Mouse (Mus musculus) natural killer cell, adult 2 months (primary cell): ENCODE data around the gene Ube2ql1.

Experiments
- DNase-seq, 2 experiments: peaks; one replicate each; pipeline ENCODE4 v3.0.0; 2022; ENCODE audit warnings: low spot score in 2 of 2

Gene Ube2ql1

DNA sequence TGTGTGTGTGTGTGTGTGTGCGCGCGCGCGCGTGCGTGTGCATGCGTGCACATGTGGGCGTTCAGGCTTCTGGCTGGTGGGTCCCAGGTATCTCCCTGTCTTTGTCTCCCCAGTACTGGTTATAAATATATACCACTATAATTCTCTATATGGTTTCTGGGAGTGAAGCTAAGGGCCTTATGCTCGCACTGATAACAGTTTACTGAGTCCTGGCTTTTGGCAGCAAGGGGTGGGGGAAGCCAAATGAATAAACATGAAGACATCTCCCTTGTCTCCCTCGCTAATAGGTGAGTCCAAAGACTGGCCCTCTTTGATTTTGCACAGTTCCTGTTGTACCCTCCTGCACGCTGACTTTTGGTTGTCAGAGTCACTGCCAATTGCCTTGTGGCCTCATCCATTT, 32.2 kb downstream of the Ube2ql1 start:
- no peak for DNase-seq

GRCm38 (mm10) chr13:69706919-69707318, 32.8 kb downstream of the Ube2ql1 start:
- no peak for DNase-seq

DNA sequence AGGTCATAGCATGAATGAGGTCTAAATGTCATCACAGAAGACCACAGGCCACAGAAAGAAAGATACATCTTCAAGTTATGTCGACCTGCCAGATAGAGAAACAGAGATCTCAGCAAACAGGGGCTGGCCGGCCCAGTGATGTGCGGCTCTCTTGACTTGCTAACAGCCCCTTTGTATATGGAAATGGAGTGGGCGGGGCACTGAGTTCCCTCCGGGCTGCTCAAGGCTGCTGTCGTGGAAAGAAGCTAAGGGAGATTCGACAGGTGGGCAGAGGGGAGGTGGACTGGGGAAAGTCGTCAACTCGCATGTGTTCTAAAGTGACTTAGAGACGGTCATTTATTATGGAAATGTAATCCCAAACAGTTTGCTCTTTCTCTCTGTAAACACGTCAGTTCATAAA, 36.2 kb downstream of the Ube2ql1 start:
- DNase-seq = no peak

- DNase-seq = no peak
Measured at GRCm38 (mm10) chr13:69701397-69701796, 38.3 kb downstream of the Ube2ql1 start.

- no peak for DNase-seq
Measured at GRCm38 (mm10) chr13:69700827-69701226, 38.9 kb downstream of the Ube2ql1 start.

- peak; percentile 2 to 3 for DNase-seq
Measured at GRCm38 (mm10) chr13:69696333-69696991, 43.2 kb downstream of the Ube2ql1 start.

GRCm38 (mm10) chr13:69691074-69691473, 48.6 kb downstream of the Ube2ql1 start:
- DNase-seq = no peak

GRCm38 (mm10) chr13:69687023-69687422, 52.7 kb downstream of the Ube2ql1 start:
- DNase-seq = no peak

DNA sequence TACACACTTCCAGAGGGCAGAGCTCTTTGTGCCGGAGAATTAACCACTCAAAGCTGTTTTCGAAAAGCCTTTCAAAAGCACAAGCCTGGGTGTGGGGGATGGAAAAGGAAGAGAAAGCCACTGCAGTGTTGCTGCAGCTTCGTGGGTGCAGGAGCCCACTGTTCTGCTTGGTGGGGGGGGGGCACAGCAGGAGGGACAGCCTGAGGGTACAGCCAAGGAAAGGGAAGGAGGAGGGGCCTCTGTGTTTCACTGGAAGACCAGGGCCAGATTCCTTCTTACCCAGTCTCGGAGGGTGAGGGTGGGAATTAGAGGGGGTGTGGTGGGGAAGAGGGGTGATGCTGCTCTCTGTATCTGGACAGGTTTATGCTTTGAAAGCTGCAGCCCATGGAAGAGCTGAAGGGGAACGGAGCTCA, 54.3 kb downstream of the Ube2ql1 start:
- DNase-seq = no peak

- no peak for DNase-seq
Measured at GRCm38 (mm10) chr13:69673921-69674618, 65.6 kb downstream of the Ube2ql1 start.

DNA sequence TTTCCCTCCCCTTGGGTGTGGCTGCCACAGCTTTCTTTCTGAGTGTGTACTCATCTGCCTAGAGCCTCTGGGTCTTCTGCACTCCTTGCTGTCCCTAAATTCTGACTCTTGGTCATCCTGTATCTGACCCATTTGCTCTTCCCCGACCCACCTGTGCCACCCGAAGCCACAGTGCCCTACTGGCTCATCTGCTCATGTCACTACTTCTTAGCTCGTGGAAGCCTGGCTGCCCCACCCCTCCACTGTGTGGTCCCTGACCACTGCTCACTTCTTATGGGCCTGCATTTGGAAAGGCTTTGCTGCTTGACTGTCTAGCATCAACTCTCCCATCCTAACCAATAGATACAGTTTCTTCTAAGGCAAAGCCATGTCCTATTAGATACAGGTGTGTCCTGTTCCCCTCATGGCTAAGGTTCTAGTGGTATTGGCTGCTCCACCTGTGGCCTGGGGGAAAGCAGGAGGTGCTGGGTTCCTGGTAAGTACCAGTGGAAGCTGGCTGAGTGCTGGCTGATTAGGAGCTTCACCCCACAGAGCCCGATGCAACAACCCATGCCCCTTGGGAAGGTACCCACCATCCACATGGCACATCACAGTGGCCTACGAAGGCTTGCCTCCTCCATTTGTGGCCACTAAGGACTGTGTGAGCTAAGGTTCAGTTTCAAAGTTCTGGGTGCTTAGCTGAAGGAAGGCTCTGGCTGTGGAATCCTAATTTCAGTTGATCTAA, 66.3 kb downstream of the Ube2ql1 start:
- no peak for DNase-seq

DNA sequence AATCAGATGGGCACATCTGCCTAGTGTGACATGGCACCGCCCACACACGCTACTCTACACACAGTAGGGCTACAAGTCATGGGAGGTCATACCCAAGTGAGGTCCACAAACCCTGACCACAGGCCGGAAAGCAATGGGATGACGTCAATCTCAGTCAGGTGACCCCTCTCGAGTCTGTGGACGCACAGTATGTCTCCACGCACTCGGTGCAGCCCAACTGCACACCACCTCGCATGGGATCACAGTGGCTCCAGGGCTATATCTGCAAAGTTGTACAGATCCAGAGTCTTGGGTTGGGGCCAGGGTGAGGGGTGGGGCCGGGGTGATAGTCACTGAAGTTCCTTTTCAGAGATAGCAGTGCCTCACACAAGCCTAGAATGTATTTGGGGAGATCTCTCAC, 67.1 kb downstream of the Ube2ql1 start:
- DNase-seq = no peak

- no peak for DNase-seq
Measured at GRCm38 (mm10) chr13:69672121-69672520, 67.6 kb downstream of the Ube2ql1 start.

GRCm38 (mm10) chr13:69654508-69654907, 85.2 kb downstream of the Ube2ql1 start:
- no peak for DNase-seq
